14 mouse cellular contexts compared by ENCODE assay signal in genomic region chr7:79255350-79255749, GRCm38 (mm10). TPM values are rescaled to one million over a fixed set of nuclear protein-coding genes. Genes with fewer than 3 reads are reported as not detected.
DNase-seq lines count a peak whose midpoint lies in the region; ATAC-seq and TF ChIP-seq lines count a peak whose summit lies in the region.
"Had no signal": no experiment of that assay in that cellular context is flagged by ENCODE, and none has a peak within 500 bp of the region (broad histone marks: within the 10 kb centered on the region; RNA-seq: fewer than 3 reads in every experiment).

No protein-coding gene starts in this region.

- no peaks in the 10 kb centered on the region for H3K27me3 ChIP-seq in hindbrain, embryonic 13.5 days
- H3K27me3 ChIP-seq: embryonic facial prominence, embryonic 12.5 days; liver, embryonic 13.5 days had no signal

- no peak overlapping the region; the same call in 1 of the 2 replicates for H3K27ac ChIP-seq in layer of hippocampus, adult 2 months
- no peak overlapping the region for H3K27ac ChIP-seq in hindbrain, embryonic 13.5 days
- H3K27ac ChIP-seq: embryonic facial prominence, embryonic 12.5 days; liver, embryonic 13.5 days had no signal

- 89% methylated on average over 7 of the region's 7 CpGs for WGBS in hindbrain, embryonic 13.5 days

- H3K36me3 ChIP-seq in hindbrain, embryonic 13.5 days, result no peaks in the 10 kb centered on the region
- H3K36me3 ChIP-seq: embryonic facial prominence, embryonic 12.5 days; liver, embryonic 13.5 days had no signal

- no peak overlapping the region for H3K4me3 ChIP-seq in layer of hippocampus, adult 2 months
- H3K4me3 ChIP-seq in hindbrain, embryonic 13.5 days, result no peak overlapping the region
- H3K4me3 ChIP-seq: embryonic facial prominence, embryonic 12.5 days; liver, embryonic 13.5 days had no signal

- H3K4me1 ChIP-seq in hindbrain, embryonic 13.5 days (replicated peaks), result no peaks in the 10 kb centered on the region
- H3K4me1 ChIP-seq: embryonic facial prominence, embryonic 12.5 days had no signal

- DNase-seq in frontal cortex, adult 2 months (ENCODE audit: extremely low spot score in 1 of 2, low spot score in 1 of 2), result peak; percentile 67 to 80
- DNase-seq in frontal cortex, postnatal 14 days (ENCODE audit: low spot score in 2 of 2), result no peak
- peak; percentile 58 to 70 for DNase-seq in layer of hippocampus, adult 2 months (ENCODE audit: low spot score in 2 of 2)
- no peak for DNase-seq in layer of hippocampus, adult 9-10 months (ENCODE audit: low spot score)
- peak; percentile 88 for DNase-seq in brain, adult 2 months (ENCODE audit: low read depth, low spot score)
- peak; percentile 67 to 70 for DNase-seq in right cerebral cortex, adult 2 months (ENCODE audit: low spot score in 2 of 2)
- no peak for DNase-seq in thymus, postnatal 10 days (ENCODE audit: low spot score in 2 of 2)
- DNase-seq: cerebellum, postnatal 14 days; liver, embryonic 13.5 days; spleen, adult 18-20 months had no signal

- no peak for TF ChIP-seq CTCF in layer of hippocampus, adult 2 months (conservative IDR thresholded peaks at IDR 0.05)

- H3K4me2 ChIP-seq in hindbrain, embryonic 13.5 days, result no peak overlapping the region
- H3K4me2 ChIP-seq: embryonic facial prominence, embryonic 12.5 days; liver, embryonic 13.5 days had no signal

- no peak overlapping the region for H3K9ac ChIP-seq in hindbrain, embryonic 13.5 days
- H3K9ac ChIP-seq: embryonic facial prominence, embryonic 12.5 days; liver, embryonic 13.5 days had no signal

- H3K9me3 ChIP-seq in hindbrain, embryonic 13.5 days, result no peaks in the 10 kb centered on the region
- H3K9me3 ChIP-seq: embryonic facial prominence, embryonic 12.5 days; liver, embryonic 13.5 days had no signal

- ATAC-seq in hindbrain, embryonic 13.5 days (ENCODE audit: low FRiP score), result no peak
- ATAC-seq: activated CD4-positive, CD25-positive, alpha-beta regulatory T cell, adult 4 months; forebrain, embryonic 16.5 days had no signal

RNA-seq across cellular contexts. Expression of gene Abhd2, which starts 17.6 kb away (rescaled TPM):
- polyA plus RNA-seq in frontal cortex, adult 2 months (2012; rRNA removed), result 38.6 and 39.2 TPM in 2 replicates
- total RNA-seq in layer of hippocampus, adult 2 months (2021), result 10 to 100 TPM; 69.6 to 70.8 TPM
- polyA plus RNA-seq in hindbrain, embryonic 13.5 days (2015; fragmentation: Nextera tagmentation; extraction: Ambion mirVana), result 17.3 and 19.5 TPM in 2 replicates

Comparison
In these comparisons a context has a peak if more than half of its experiments do, and no peak if none do; other contexts are left out.
1. DNase-seq: peak in frontal cortex, adult 2 months (2 of 2), layer of hippocampus, adult 2 months (2 of 2), brain, adult 2 months (single experiment) and right cerebral cortex, adult 2 months (2 of 2); none in frontal cortex, postnatal 14 days (0 of 2), layer of hippocampus, adult 9-10 months (single experiment) and thymus, postnatal 10 days (0 of 2).